Mouse (Mus musculus): Measurements from ENCODE around the gene Ttc28. TPM values are rescaled to one million over a fixed set of nuclear protein-coding genes. Genes with fewer than 3 reads are reported as not detected.

Ttc28 gene
- polyA plus RNA-seq, 1 experiment = 3.4 TPM

GRCm38 (mm10) chr5:111180091-111181053 is 300.8 kb downstream of the Ttc28 start:
- H3K4me3 ChIP-seq (ENCODE audit: insufficient read depth, poor library complexity, severe bottlenecking) = no peak overlapping the region
- no peaks in the 10 kb centered on the region for H3K36me3 ChIP-seq (ENCODE audit: control insufficient read depth, insufficient read depth)
- no peaks in the 10 kb centered on the region for H3K79me3 ChIP-seq (ENCODE audit: low read depth)

GRCm38 (mm10) chr5:111181204-111181912 is 301.8 kb downstream of the Ttc28 start:
- Histone ChIP-seq H3K4me3 (ENCODE audit: insufficient read depth, poor library complexity, severe bottlenecking) (no peak overlapping the region), H3K36me3 (ENCODE audit: control insufficient read depth, insufficient read depth) (no peaks in the 10 kb centered on the region), H3K27me3 (ENCODE audit: control insufficient read depth, insufficient read depth, insufficient read length) (no peaks in the 10 kb centered on the region), H3K79me2 (ENCODE audit: control insufficient read depth, insufficient read depth) (no peaks in the 10 kb centered on the region), H3K79me3 (ENCODE audit: low read depth) (no peaks in the 10 kb centered on the region), H3ac (ENCODE audit: control insufficient read depth, insufficient read length, low read depth) (no peak overlapping the region)
- TF ChIP-seq CEBPB (IDR thresholded peaks at IDR 0.05; ENCODE audit: low read depth) (no peak), MAX (IDR thresholded peaks at IDR 0.05) (no peak), USF1 (IDR thresholded peaks at IDR 0.05; ENCODE audit: low read depth) (no peak), MYOD1 (IDR thresholded peaks at IDR 0.05; ENCODE audit: control insufficient read depth, insufficient read length, low read depth) (no peak), FOSL1 (IDR thresholded peaks at IDR 0.05; ENCODE audit: insufficient read depth, low read length, poor library complexity, severe bottlenecking) (no peak), MYOG (IDR thresholded peaks at IDR 0.05; ENCODE audit: control insufficient read depth, extremely low read depth, insufficient read length) (no peak), CTCF (IDR thresholded peaks at IDR 0.05; ENCODE audit: control insufficient read depth, insufficient read depth, insufficient read length) (no peak)

More at GRCm38 (mm10) chr5:111180091-111181053, 300.8 kb downstream of the Ttc28 start:
- H3ac ChIP-seq (ENCODE audit: control insufficient read depth, insufficient read length, low read depth) = no peak overlapping the region
- TF ChIP-seq CEBPB (IDR thresholded peaks at IDR 0.05; ENCODE audit: low read depth) (no peak), MYOD1 (IDR thresholded peaks at IDR 0.05; ENCODE audit: control insufficient read depth, insufficient read length, low read depth) (no peak), FOSL1 (IDR thresholded peaks at IDR 0.05; ENCODE audit: insufficient read depth, low read length, poor library complexity, severe bottlenecking) (no peak), USF1 (IDR thresholded peaks at IDR 0.05; ENCODE audit: low read depth) (no peak), MYOG (IDR thresholded peaks at IDR 0.05; ENCODE audit: control insufficient read depth, extremely low read depth, insufficient read length) (no peak), CTCF (IDR thresholded peaks at IDR 0.05; ENCODE audit: control insufficient read depth, insufficient read depth, insufficient read length) (no peak), MAX (IDR thresholded peaks at IDR 0.05) (no peak)
- H3K27me3 ChIP-seq (ENCODE audit: control insufficient read depth, insufficient read depth, insufficient read length) = no peaks in the 10 kb centered on the region
- H3K79me2 ChIP-seq (ENCODE audit: control insufficient read depth, insufficient read depth) = no peaks in the 10 kb centered on the region

- no peak overlapping the region for H3ac ChIP-seq (ENCODE audit: control insufficient read depth, insufficient read length, low read depth)
- no peaks in the 10 kb centered on the region for H3K79me3 ChIP-seq (ENCODE audit: low read depth)
- no peaks in the 10 kb centered on the region for H3K36me3 ChIP-seq (ENCODE audit: control insufficient read depth, insufficient read depth)
- no peak overlapping the region for H3K4me3 ChIP-seq (ENCODE audit: insufficient read depth, poor library complexity, severe bottlenecking)
- H3K27me3 ChIP-seq (ENCODE audit: control insufficient read depth, insufficient read depth, insufficient read length) = no peaks in the 10 kb centered on the region
- TF ChIP-seq CTCF (IDR thresholded peaks at IDR 0.05; ENCODE audit: control insufficient read depth, insufficient read depth, insufficient read length) (no peak), FOSL1 (IDR thresholded peaks at IDR 0.05; ENCODE audit: insufficient read depth, low read length, poor library complexity, severe bottlenecking) (no peak), USF1 (IDR thresholded peaks at IDR 0.05; ENCODE audit: low read depth) (no peak), CEBPB (IDR thresholded peaks at IDR 0.05; ENCODE audit: low read depth) (no peak), MYOG (IDR thresholded peaks at IDR 0.05; ENCODE audit: control insufficient read depth, extremely low read depth, insufficient read length) (no peak), MAX (IDR thresholded peaks at IDR 0.05) (no peak), MYOD1 (IDR thresholded peaks at IDR 0.05; ENCODE audit: control insufficient read depth, insufficient read length, low read depth) (no peak)
- no peaks in the 10 kb centered on the region for H3K79me2 ChIP-seq (ENCODE audit: control insufficient read depth, insufficient read depth)
Measured at GRCm38 (mm10) chr5:111186600-111186999, 307.0 kb downstream of the Ttc28 start.

GRCm38 (mm10) chr5:111191972-111192371 is 312.4 kb downstream of the Ttc28 start:
- Histone ChIP-seq H3K36me3 (ENCODE audit: control insufficient read depth, insufficient read depth) (no peaks in the 10 kb centered on the region), H3K27me3 (ENCODE audit: control insufficient read depth, insufficient read depth, insufficient read length) (no peaks in the 10 kb centered on the region), H3K4me3 (ENCODE audit: insufficient read depth, poor library complexity, severe bottlenecking) (no peak overlapping the region), H3K79me3 (ENCODE audit: low read depth) (no peaks in the 10 kb centered on the region), H3K79me2 (ENCODE audit: control insufficient read depth, insufficient read depth) (no peaks in the 10 kb centered on the region), H3ac (ENCODE audit: control insufficient read depth, insufficient read length, low read depth) (no peak overlapping the region)
- TF ChIP-seq MYOG (IDR thresholded peaks at IDR 0.05; ENCODE audit: control insufficient read depth, extremely low read depth, insufficient read length) = no peak
- no peak for TF ChIP-seq CEBPB (IDR thresholded peaks at IDR 0.05; ENCODE audit: low read depth)
- TF ChIP-seq FOSL1 (IDR thresholded peaks at IDR 0.05; ENCODE audit: insufficient read depth, low read length, poor library complexity, severe bottlenecking) = no peak
- no peak for TF ChIP-seq MYOD1 (IDR thresholded peaks at IDR 0.05; ENCODE audit: control insufficient read depth, insufficient read length, low read depth)
- TF ChIP-seq MAX (IDR thresholded peaks at IDR 0.05) = no peak
- TF ChIP-seq CTCF (IDR thresholded peaks at IDR 0.05; ENCODE audit: control insufficient read depth, insufficient read depth, insufficient read length) = no peak
- TF ChIP-seq USF1 (IDR thresholded peaks at IDR 0.05; ENCODE audit: low read depth) = no peak

- Histone ChIP-seq H3K27me3 (ENCODE audit: control insufficient read depth, insufficient read depth, insufficient read length) (no peaks in the 10 kb centered on the region), H3K4me3 (ENCODE audit: insufficient read depth, poor library complexity, severe bottlenecking) (no peak overlapping the region), H3ac (ENCODE audit: control insufficient read depth, insufficient read length, low read depth) (no peak overlapping the region), H3K36me3 (ENCODE audit: control insufficient read depth, insufficient read depth) (no peaks in the 10 kb centered on the region), H3K79me3 (ENCODE audit: low read depth) (no peaks in the 10 kb centered on the region), H3K79me2 (ENCODE audit: control insufficient read depth, insufficient read depth) (no peaks in the 10 kb centered on the region)
- TF ChIP-seq CTCF (IDR thresholded peaks at IDR 0.05; ENCODE audit: control insufficient read depth, insufficient read depth, insufficient read length) (no peak), MYOG (IDR thresholded peaks at IDR 0.05; ENCODE audit: control insufficient read depth, extremely low read depth, insufficient read length) (no peak), USF1 (IDR thresholded peaks at IDR 0.05; ENCODE audit: low read depth) (no peak), FOSL1 (IDR thresholded peaks at IDR 0.05; ENCODE audit: insufficient read depth, low read length, poor library complexity, severe bottlenecking) (no peak)
Measured at GRCm38 (mm10) chr5:111194829-111195228, 315.2 kb downstream of the Ttc28 start.
